Mouse (Mus musculus) thymus, adult 2 months (tissue): Measurements from ENCODE around the gene B4galnt4.

Experiments
- CTCF ChIP-seq: fragments of 200-500 bp; IDR thresholded peaks from 2 replicates; pipeline ENCODE4 v1.5.1; 2012; ENCODE audit warnings: mild to moderate bottlenecking, control low read depth, low read length, moderate library complexity, borderline replicate concordance; ENCODE audit not compliant: control insufficient read depth, poor library complexity, insufficient read depth; ENCODE audit errors: extremely low read depth
- POLR2A ChIP-seq: fragments of 200-500 bp; IDR thresholded peaks from 2 replicates; pipeline ENCODE4 v1.6.1; 2012; ENCODE audit warnings: mild to moderate bottlenecking, low read length, control low read depth, moderate library complexity; ENCODE audit not compliant: control insufficient read depth, poor library complexity, insufficient read depth; ENCODE audit errors: extremely low read depth

DNA sequence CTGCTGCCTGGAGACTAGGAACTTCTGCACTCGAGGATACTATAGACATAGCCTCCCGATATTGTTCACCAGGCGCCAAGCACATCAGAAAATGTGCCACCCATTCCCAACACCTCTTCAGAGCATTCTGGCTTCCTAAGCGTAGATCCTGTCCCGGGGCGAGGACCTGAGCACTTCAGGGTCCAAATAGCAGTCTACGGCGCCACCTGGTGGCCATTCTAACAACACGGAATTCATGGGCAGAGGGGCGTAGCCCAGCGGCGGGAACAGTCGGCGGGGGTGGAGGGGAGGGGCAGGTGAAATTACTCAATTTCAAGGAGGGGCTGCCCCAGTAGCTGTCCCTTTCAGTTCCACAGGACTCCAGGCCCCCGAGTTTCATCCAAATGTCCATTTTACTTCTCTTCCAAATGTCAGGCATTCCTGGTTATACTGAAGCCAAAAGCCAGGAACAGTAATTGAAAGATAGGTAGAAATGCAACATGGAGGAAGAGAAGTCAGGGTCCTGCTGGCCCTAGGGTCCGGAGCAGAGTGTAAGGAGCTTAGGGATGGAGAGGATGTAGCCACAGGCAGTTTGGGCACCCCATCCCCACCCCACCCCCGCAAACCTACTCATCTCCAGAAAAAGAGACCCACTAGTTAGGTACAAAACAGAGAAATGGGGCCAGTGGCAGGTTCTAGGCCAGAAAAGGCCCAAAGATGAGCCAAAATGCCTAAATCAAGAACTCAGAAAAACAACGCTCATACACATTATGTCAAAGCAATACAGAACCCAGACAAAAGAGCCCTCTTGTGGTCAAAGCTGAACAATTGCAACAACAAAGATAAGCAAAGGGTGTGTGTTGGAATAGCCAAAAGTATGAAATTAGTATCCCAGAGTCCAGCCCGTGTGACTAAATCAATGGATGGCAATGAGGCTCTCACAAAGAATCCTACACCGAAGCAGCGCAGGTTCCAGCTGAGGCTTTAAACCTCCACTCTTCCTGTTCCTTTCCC, 12.4 kb upstream of the B4galnt4 start:
- TF ChIP-seq POLR2A (no peak), CTCF (peak; percentile 93)
